Mouse (Mus musculus): Measurements from ENCODE around the gene Slc1a2.

The Slc1a2 gene

DNA sequence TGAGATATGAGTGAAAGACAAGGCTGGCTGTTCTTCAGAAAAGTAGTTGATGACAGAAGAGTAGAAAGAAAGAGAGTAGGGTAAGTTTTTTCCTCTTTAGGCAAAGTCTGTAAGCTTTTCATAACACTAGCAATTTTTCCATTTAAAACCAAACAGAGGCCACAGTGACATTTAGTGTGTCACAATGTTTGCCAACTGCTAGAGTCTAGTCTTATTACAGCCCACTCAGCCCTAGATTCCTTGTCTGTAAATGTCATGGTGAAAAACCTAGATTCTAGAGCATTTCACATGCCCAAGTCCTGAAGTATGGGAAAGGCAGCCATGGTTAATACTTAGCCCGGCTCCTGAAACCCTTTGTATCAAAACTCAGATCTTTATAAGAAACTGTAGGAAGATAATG lies 112.8 kb downstream of the Slc1a2 start:
- DNase-seq = no peak

DNA sequence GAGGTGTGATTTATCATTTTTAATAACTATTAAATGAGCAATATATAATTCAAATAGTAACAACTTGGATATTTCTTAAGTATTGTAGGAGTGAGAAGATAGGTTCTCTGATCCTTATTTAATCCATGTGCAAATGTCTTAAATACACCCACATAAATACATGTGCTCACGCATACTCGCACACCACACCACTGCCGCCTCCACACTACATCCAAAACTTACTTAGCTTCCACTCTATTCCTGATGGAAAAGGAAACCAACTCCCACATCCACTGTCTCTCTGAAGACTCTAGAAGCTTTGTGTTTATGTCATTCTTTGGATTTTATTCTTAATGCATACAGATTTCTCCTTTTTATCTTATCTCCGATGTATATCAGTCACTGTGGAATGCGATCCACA lies 113.8 kb downstream of the Slc1a2 start:
- DNase-seq = no peak

DNA sequence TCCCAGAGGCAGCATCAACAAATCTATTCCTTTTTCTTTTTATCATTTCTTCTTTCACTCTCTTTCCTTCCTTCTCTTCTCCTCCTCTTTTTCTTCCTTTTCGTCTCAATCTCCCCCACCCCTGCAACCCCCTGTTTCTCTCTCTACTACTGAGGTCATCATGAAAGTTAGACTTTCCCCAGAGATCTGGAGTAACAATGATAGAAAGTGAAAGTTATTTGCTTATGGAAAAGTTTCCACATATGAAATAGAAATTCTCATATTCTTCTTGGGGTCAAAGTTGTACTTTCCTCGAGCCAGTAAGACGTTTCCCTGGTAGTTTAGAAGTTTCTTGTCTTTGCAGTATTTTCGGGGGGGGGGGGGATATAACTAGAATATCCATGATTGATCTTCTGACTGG lies 116.2 kb downstream of the Slc1a2 start:
- no peak for DNase-seq

DNA sequence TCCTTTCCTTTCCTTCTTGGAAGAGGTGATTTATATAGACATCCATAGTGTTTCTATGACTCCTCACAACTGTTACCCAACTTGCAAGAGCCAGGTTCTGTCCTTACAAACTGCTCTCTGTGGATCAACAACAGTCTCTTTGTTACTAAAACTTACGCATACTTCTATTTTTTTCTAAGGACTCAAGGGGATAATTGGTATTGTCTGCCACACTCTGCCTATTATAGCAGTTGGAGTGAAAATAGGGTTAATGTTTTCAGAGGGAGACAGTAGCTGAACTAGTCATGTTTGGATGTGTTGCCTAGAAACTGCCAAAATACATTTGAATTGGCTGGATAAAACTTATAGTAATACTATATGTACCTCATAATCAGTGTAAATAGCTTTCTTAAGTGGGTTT lies 117.1 kb downstream of the Slc1a2 start:
- DNase-seq = no peak

DNA sequence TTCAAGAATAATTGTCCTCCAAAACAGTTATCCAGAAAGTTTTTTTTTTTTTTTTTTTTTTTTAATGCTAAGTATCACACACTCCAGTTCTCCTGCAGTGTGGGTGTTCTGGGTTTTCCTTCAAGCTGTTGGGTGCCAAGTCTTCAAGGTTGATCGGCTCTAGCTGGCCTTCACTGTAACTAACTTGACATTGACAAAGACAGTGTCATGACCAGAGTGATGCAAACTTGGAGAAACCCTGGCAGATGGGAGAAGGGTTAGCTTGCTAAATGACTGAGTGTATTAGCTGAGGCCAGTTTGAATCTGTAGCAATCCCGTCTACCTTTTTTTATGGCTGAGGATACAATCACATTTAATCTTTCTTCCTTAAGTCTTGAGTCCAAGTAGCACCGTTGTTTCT lies 119.7 kb downstream of the Slc1a2 start:
- no peak for DNase-seq

DNA sequence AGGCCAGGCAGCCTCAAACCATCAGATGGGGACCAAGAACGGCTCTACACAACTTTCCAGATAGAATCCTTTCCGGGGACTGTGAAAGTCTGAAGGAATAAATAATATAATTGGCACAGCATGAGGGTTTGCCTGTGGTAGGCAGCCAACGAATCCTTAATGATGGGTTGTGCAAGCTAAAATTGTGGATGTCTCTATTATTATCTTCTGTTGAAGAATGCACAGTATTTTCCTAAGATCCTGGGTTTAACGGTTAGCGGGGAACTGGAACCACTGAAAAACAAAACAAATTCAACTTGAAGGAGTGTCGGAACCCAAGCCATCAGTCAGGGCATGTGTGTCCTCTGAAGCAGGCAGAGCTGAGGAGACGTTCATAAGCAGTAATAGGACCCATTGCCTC lies 124.3 kb downstream of the Slc1a2 start:
- no peak for DNase-seq

DNA sequence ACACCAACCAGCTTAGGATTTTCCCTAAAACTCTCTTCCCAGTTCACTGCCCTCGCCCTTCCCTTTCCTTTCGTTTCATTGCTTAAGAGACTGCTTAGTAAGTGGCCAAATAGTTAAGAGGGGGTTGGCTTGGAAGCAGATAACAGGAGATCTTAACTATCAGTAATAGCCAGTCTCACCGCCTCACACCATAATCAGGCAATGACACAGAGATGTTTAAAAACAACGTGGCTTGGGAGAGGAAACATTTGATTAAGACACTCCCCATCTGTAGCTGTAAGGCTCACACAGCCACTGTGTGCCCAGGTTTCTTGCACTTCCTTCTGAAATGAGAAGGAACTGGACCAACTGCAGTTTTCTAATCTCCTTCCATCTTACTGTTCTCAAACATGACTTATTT lies 127.2 kb downstream of the Slc1a2 start:
- DNase-seq = no peak

DNA sequence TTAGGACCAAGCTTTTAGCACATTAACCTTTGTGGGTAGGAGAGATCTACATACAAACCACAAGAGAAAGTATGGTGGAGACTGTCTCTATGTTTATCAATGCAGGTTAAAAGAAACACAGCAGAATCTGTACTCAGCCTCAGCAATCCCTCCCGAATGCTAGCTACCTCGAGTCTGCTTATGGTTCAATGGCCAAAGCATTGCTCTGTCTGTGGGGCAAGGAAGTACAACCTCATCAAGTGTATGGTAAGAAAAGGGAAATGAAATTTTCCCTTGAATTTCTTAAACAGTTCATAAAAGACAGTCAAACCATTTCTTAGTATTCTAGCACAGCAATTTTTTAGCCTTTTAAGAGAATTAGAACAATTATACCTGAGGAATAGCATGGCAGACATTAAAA lies 133.2 kb downstream of the Slc1a2 start:
- DNase-seq = no peak

DNA sequence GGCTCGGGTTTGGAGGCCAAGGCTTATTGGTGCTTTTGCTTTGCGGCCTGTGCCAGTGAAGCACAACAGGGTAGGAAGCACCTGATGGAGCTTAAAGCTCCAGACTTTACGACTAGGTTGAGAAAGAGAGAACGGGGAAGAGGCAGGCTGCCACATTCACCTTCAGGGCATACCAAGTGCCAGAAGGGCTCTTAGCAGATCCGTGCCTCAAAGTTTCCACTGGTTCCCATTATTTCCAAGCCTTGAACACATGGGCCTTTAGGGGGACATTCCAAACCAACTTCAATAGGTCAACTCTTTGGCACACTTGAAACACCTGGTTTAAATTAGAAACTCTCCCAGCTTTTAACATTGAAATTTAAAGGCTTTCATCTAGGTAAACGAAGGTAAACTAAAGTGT lies 134.3 kb downstream of the Slc1a2 start:
- no peak for DNase-seq

DNA sequence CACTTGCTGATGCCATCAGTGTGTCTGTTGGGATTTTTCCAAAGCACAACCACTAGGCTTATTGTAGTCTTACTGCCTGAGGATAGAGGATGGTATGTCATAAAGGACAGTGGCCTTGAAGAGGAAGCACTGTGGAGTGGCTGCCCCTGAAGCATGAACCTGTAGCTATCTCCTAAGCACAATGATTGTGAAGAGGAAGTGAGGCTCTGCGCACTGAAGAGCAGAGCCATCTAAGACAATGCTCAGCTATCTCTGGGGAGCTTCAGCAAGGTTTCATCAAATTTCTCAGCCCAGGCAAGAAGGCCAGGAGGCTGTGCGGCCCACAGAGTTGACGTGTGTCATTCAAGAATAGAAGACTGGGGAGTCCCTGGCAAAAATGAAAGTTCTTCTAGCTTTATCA lies 136.6 kb downstream of the Slc1a2 start:
- DNase-seq = no peak

DNA sequence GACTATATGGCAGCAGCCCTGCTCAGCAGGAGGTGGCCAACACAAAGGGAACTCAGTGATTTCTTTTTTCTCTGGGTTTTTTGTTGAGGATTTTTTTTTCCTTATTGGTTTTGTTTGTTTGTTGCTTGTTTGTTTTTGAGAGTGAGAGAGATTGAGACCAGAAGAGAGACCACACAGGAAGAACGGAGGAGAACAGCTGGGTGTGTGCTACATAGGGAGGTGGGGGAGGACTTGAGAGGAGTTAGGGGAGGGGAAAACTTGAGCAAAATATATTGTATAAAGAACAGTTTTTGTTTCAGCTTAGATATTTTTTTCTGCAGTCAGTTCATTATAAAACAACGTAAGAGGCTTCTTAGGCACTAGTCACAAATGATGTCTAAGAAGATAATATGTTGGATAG lies 139.7 kb downstream of the Slc1a2 start:
- no peak for DNase-seq

DNA sequence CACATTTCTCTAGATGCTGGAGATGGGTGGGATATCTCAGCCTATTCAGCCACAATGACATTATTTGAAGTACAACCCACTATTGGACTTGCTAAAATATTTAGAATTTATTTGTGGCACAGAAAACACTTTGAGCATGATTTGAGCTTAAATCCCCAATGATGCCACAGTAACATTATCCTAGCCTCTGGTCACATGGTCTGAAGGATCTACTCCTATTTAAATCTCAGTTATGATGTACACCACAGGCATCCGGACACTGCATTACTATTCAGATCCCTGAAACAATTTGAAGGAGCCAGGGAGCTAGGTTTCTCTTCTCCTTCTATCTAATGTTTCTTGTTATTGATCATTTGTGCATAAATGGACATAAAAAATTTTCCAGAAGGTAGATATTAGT lies 143.4 kb downstream of the Slc1a2 start:
- no peak for DNase-seq

DNA sequence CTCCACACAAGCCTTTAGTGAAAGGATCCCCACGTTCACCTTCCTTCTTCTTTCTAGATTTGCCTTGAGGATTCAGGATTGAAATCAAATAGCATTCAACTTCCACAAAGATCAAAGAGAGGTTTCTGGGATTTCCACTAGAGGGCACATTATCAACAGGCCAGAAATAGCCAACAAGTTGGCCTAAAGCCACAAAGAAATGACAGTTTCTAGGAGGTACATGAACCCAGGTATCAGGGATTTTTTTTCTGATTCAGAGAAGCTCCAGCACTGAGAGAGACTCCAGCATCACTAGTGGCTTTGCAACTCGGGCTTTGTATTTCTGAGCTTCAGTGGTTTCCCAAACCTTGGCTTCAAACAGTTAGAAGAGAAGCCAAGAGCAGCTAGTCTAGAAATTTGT lies 145.7 kb downstream of the Slc1a2 start:
- DNase-seq = peak; percentile 2

DNA sequence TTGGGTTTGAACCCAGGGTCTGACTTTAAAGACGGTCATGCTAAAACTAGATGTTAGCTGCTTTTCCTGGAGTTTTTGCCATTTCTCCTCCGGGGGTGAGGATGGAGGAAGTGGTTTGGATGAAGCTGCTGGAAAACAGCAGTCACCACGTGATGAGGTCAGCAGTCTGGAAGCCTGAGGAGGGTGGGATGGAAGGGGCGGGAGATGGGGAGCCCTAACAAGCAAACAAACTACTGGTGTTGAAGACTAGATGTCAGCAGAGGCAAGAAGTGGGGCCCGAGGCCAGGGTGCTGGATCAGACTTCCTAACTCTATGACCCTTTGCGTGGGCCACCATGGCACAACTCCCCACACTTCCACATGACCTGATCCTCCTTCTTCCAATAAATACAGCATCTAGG lies 146.8 kb downstream of the Slc1a2 start:
- DNase-seq = no peak

DNA sequence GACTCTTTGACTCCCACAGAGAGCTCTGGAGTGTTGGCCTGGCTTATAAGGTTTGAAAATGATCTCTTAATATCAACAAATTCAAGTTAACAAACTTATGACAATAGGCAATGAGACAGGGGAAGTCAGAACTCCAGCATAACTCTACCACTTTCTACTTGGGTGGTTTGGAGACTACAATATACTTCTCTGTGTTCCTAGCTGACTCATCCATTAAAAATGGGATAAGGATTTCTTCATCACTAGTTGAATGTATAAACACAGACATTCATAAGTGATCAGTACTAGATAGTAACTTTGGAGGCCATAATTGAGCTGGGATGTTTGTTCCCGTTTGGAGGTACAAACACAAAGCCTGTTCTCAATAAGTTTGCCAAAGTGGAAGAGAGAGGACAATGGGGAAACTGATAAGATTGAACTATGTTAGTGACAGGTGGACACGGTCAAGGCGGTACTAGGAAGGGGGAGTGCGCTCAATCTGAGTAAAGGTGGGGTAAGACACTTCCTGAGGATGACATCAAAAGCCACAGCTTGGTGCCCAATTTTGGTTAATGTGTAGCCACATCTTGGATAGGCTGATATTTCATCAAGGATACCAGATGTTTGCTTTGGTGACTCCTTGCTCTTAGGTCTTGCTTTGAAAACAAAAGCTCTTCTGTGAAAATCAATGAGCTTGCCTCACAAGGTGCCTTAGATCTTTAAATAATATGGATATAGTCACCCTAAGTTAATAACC lies 147.5 kb downstream of the Slc1a2 start:
- DNase-seq = no peak

DNA sequence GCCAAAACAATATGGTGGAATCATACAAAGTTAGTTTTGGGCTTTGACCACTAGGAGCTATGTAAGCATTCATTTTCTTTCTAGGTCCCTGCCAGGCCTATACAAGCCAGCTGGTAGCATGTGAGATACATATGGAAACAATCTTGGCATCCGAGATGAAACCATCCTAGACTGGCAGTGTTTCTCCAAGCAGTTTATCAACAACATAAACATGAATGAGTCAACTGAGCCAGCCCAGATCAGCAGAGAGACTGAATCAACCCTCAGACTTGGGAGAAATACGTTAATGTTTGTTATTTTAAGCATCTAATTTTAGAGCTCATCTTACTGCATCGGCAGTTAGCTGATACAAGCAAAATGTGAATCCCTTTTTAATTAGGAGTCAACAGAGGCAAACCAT lies 149.2 kb downstream of the Slc1a2 start:
- no peak for DNase-seq

DNA sequence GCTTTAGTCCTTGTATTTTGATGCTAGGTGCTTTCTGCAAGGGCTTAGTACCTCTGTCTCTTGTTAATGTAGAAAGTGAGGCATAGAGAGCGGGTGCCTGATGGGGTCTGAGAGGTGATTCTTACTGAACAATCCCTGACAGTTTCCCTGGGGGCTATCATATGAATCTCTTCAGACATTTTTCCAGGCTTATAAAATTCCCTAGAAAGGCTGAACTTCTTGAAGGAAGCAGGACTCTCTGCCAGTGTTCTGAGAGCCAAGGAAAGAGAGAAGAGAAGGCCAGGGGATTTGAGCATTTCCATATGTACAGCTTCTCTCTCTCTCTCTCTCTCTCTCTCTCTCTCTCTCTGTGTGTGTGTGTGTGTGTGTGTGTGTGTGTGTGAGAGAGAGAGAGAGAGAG lies 151.0 kb downstream of the Slc1a2 start:
- DNase-seq = no peak

DNA sequence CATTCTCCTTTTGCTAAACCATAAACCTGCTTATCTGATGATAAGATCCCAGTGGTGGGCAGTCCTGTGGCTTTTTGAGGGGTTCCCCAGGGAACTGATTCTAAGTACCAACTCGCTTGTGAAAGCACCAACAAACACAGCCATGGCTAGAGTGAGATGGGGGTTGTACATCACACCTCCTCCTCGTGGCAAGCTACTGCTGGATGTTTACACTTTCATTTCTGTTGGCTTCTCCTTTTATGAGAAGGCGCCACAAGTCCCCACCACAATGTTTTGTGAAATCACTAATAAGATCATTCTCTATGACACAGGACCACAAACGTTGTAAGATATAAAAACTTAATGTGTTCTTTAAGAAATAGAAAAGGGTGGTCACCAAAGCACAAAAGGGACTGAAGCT lies 154.3 kb downstream of the Slc1a2 start:
- DNase-seq = no peak

DNA sequence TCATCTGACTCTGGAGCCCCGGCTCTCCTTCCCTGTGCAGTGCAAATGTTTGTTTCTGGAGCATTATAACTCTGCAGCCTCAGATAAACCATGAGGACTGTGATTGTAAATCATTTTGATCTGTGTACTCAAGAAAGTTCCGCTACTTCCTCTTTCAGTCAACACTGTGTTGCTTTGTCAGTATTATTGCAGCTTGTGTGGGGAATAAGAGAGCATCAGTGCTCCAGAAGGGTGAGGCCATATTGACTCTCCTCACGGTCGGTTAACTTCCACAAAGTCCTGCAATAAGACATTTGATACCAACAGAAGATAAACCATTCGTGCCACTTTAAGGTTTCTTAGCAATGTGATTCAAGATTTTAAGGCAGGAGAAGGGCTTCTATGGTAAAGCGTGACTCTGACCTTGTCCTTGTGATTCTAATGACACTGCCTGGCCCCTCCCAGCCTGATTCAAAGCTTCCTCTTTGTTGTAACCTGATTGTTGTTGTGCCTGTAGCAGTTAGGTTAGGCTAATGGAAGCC lies 156.9 kb downstream of the Slc1a2 start:
- no peak for DNase-seq

DNA sequence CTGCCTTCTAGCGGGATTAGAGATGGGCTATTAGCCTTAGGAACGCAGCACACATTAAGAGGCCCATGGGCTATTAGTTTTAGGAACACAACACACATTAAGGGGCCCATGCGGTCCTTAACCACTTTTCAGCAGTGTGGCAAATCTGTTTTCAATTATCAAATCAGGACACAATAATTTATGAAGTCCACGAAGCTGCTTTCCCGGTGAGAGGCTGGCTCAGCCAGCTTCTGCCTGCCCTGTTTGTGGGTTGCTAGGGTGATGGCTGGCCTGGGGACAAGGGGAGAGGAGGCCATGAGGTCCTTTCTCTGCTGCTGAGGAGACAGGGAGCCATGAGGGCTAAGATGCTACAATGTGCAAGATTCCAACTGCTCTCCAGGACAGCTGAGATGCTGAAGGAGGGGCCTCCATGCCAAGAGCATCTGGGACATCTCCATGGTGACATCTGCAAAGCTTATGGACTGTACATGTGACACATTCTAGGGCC lies 161.8 kb downstream of the Slc1a2 start:
- peak; percentile 4 for DNase-seq

DNA sequence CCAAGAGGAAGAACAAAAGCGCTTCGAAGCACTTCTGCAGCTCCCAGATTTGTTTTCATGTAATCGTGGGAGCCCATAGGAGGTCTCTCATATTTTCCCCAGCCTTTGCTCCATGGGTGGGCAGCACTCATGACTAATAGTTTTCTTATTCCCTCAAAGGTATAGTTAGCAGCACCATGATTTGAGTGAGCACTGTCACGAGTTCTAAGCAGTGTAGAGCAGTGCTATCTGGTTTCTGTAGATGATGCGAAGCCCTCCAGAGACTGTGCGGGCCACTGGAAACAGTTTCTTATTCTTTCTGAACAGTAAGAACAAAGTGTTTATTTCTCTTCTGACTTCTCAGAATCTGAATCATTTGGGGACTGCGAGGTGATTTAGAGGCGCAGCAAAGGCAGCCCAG lies 162.3 kb downstream of the Slc1a2 start:
- DNase-seq = no peak

DNA sequence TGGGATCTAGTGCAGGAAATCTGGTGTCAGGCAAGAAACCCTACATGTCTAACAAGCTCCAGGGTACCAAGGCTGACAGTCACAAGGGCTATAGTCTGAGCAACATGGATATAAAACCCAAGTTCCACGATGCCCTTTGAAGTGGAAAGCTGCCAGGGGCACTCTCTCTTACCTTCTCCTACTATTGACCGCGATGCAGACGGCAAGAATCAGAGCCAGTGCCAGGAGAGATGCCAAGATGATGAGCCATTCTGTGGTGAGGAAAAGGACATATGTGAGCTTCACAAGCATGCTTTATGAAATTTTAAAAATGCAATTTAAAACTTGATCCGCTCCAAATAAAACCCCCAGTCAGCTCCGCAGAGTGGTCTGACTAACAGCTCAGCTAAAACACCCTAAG lies 163.6 kb downstream of the Slc1a2 start:
- no peak for DNase-seq

DNA sequence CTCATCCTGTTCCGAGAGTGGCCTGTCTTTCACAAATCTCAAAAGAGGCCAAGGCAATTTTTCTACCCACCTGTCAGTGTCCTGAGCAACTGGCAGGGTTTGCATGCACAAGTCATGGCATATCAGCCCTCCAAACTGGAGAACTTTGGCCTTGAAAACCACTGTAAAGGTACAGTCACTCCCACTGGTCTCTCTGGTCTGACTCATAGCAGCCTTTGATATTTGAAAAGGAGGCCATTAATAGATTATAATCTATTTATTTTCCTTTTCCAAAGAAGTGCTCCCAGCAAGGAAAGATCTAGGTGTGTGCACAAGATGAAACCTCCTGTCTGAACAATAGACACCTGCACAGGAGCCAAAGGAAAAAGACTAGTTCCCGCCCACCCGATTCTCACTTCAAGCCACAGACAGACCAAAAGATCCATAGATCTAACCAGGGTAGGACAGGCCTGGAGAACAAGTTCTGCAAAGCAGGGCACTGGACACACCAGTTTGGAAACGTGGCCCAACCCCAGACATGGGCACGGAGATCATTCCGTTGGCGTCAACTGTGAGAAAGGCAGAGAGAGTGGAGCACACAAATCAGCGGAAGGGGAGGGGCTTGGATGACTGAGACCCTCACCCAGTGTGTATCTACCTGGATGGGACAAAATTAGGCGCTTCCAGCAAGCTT lies 167.6 kb downstream of the Slc1a2 start:
- no peak for DNase-seq

DNA sequence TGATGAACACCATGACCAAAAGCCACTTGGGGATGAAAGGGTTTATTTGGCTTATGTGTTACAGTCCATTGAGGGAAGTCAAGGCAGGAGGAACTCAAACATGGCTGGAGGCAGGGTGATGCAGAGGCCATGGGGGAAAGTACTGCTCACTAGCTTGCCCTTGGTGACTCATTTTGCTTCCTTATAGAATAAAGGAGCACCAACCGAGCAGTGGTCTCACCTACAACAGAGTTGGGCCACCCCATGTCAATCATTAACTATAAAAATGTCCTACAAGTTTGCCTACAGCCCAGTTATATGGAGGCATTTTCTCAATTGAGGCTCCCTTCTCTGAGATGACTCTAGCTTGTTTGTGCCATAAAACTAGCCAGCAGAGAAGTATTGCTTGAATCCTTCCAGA lies 169.4 kb downstream of the Slc1a2 start:
- DNase-seq = no peak

DNA sequence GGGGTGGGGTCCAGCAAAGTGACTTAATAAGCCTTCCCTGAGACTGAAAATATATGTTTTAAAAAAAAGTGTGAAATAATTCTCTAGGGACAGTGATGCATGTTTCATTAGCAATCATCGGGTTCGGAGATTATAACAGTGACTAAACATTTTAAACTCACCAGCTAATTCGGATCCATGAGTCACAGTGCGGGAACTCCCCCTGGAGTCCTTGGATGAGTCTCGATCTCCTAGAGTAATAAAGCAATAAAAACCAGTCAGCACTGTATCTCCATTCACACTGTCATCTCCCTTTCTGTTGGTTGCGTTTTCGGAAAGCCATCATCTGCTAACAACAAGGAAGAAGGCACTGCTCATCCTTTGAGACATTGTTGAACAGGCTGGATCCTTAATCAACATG lies 169.9 kb downstream of the Slc1a2 start:
- no peak for DNase-seq
